Mouse (Mus musculus): ENCODE measurements at regions not wholly inside any gene's neighbourhood (a gene's known extent, or its start where the extent isn't known, plus 50 kb on each side); places are given as distances from the start of the nearest gene placed in this dataset.

- DNase-seq: no peak
Observed at GRCm38 (mm10) chr3:60417001-60417400, 55.6 kb upstream of the Mbnl1 start.

- no peak for DNase-seq
Observed at GRCm38 (mm10) chr3:60418652-60419051, 54.0 kb upstream of the Mbnl1 start.

- DNase-seq: no peak
Observed at GRCm38 (mm10) chr3:60419216-60419615, 53.4 kb upstream of the Mbnl1 start.

Measured in right cerebral cortex, postnatal 25 days (tissue).